Mouse (Mus musculus) spleen, adult 2 months (tissue): ENCODE results near the gene Gli2.

Source experiments
- CTCF ChIP-seq: fragments of 200-500 bp; IDR thresholded peaks from 2 replicates; pipeline ENCODE4 v1.5.1; 2011; ENCODE audit warnings: mild to moderate bottlenecking, inconsistent platforms; ENCODE audit not compliant: insufficient read depth, insufficient read length, insufficient replicate concordance; ENCODE audit errors: extremely low read depth
- POLR2A ChIP-seq: fragments of 200-500 bp; IDR thresholded peaks from 2 replicates; pipeline ENCODE4 v1.6.1; 2011; ENCODE audit warnings: low read depth, low read length, inconsistent platforms

- TF ChIP-seq POLR2A (no peak), CTCF (no peak)
Measured at GRCm38 (mm10) chr1:119048547-119048946, 4.9 kb downstream of the Gli2 start.
